ENCODE assay signal across 21 mouse cellular contexts in genomic region chr8:124980828-124981227, GRCm38 (mm10). TPM values are rescaled to one million over a fixed set of nuclear protein-coding genes. Genes with fewer than 3 reads are reported as not detected.
DNase-seq lines count a peak whose midpoint lies in the region; ATAC-seq and TF ChIP-seq lines count a peak whose summit lies in the region.
"Had no signal": no experiment of that assay in that cellular context is flagged by ENCODE, and none has a peak within 500 bp of the region (broad histone marks: within the 10 kb centered on the region; RNA-seq: fewer than 3 reads in every experiment).

No protein-coding gene starts in this region.

- POLR2A ChIA-PET in Patski (lab: Charles Lee), result no interaction called here

- in situ Hi-C loops in Patski (cut with MboI; ENCODE audit: low pct_unique_long_range_greater_than_20kb), result no loop called here

- no peaks in the 10 kb centered on the region for H3K27me3 ChIP-seq in liver, embryonic 14.5 days (ENCODE audit: control insufficient read depth, insufficient read depth, low read length)
- H3K27me3 ChIP-seq in liver, embryonic 11.5 days (replicated peaks; ENCODE audit: control insufficient read depth, insufficient read depth, low read length), result no peaks in the 10 kb centered on the region
- H3K27me3 ChIP-seq in E14TG2a.4 (ENCODE audit: insufficient read depth, low read length) (peaks cover 3% of the 10 kb centered on the region; the same call in 1 of the 2 replicates), Patski (peaks cover 6% of the 10 kb centered on the region)
- no peaks in the 10 kb centered on the region for H3K27me3 ChIP-seq in splenic B cell, adult 2 months (ENCODE audit: control insufficient read depth, insufficient read depth, low read length, poor library complexity, severe bottlenecking)
- H3K27me3 ChIP-seq: hindbrain, embryonic 15.5 days; stomach, embryonic 15.5 days had no signal

- H3K27ac ChIP-seq in liver, embryonic 14.5 days, result no peak overlapping the region
- no peak overlapping the region for H3K27ac ChIP-seq in liver, embryonic 11.5 days (ENCODE audit: low read depth, low read length)
- H3K27ac ChIP-seq: embryonic facial prominence, embryonic 10.5 days; gastrocnemius, adult 2 months; hindbrain, embryonic 15.5 days; limb, embryonic 12.5 days; liver, embryonic 15.5 days; stomach, embryonic 15.5 days had no signal

- no peak for ATAC-seq in liver, embryonic 14.5 days (ENCODE audit: insufficient read depth)
- ATAC-seq in liver, embryonic 11.5 days (replicated peaks; ENCODE audit: low FRiP score), result no peak
- ATAC-seq in Patski, result no peak

- no peak for TF ChIP-seq EP300 in liver, embryonic 14.5 days (IDR thresholded peaks at IDR 0.05; ENCODE audit: low read depth)

- no peak for DNase-seq in liver, embryonic 14.5 days (ENCODE audit: low read depth in 3 of 3, low spot score in 3 of 3)
- no peak for DNase-seq in liver, embryonic 11.5 days (ENCODE audit: low spot score)
- DNase-seq in Patski (ENCODE audit: low read depth, low spot score), result no peak
- DNase-seq in splenic B cell, adult 2 months (ENCODE audit: low read depth, low spot score), result peak; percentile 4
- no peak for DNase-seq in gastrocnemius, postnatal 14 days
- DNase-seq in urinary bladder, postnatal 25 days (ENCODE audit: low spot score), result no peak
- DNase-seq: cerebellum, adult 8-10 months; gastrocnemius, adult 2 months; heart, adult 11 months; heart, postnatal 4 days; kidney, adult 11 months; lung, postnatal 14 days; midbrain, embryonic 14.5 days; right cerebral cortex, postnatal 14 days; thymus, postnatal 25 days had no signal

- no peak overlapping the region for H3K4me3 ChIP-seq in liver, embryonic 14.5 days (ENCODE audit: insufficient read depth in 1 of 2, low read depth in 2 of 2, low read length in 2 of 2)
- H3K4me3 ChIP-seq in liver, embryonic 11.5 days (ENCODE audit: low read depth, low read length), result no peak overlapping the region
- H3K4me3 ChIP-seq in E14TG2a.4 (replicated peaks; ENCODE audit: low read length), result no peak overlapping the region
- H3K4me3 ChIP-seq: embryonic facial prominence, embryonic 10.5 days; gastrocnemius, adult 2 months; hindbrain, embryonic 15.5 days; limb, embryonic 12.5 days; liver, embryonic 15.5 days; stomach, embryonic 15.5 days had no signal

- H3K9ac ChIP-seq in liver, embryonic 14.5 days (replicated peaks), result no peak overlapping the region
- H3K9ac ChIP-seq in liver, embryonic 11.5 days (ENCODE audit: low read depth, low read length), result no peak overlapping the region
- H3K9ac ChIP-seq: hindbrain, embryonic 15.5 days; limb, embryonic 12.5 days; liver, embryonic 15.5 days; stomach, embryonic 15.5 days had no signal

- no peaks in the 10 kb centered on the region for H3K36me3 ChIP-seq in liver, embryonic 14.5 days (replicated peaks; ENCODE audit: control insufficient read depth, insufficient read depth, low read depth)
- H3K36me3 ChIP-seq in liver, embryonic 11.5 days (ENCODE audit: control insufficient read depth, insufficient read depth, low read length), result no peaks in the 10 kb centered on the region
- H3K36me3 ChIP-seq in E14TG2a.4 (ENCODE audit: insufficient read depth, low read length), result no peaks in the 10 kb centered on the region
- no peaks in the 10 kb centered on the region for H3K36me3 ChIP-seq in splenic B cell, adult 2 months (ENCODE audit: control insufficient read depth, insufficient read depth, low read length, poor library complexity, severe bottlenecking)
- H3K36me3 ChIP-seq: embryonic facial prominence, embryonic 10.5 days; hindbrain, embryonic 15.5 days; limb, embryonic 12.5 days; liver, embryonic 15.5 days; stomach, embryonic 15.5 days had no signal

- CTCF ChIA-PET in Patski (lab: Charles Lee), result interaction anchor here (2.7 kb wide), 1 partner anchor 9 kb away, joined by 8 read pairs; no protein-coding TSS in a partner anchor

- no peaks in the 10 kb centered on the region for H3K4me1 ChIP-seq in liver, embryonic 14.5 days (replicated peaks; ENCODE audit: control insufficient read depth in 2 of 2, insufficient read depth in 2 of 2, low read length in 1 of 2)
- H3K4me1 ChIP-seq in liver, embryonic 11.5 days (replicated peaks; ENCODE audit: control insufficient read depth, insufficient read depth, low read length), result no peaks in the 10 kb centered on the region
- peaks cover 3% of the 10 kb centered on the region; the same call in 1 of the 2 replicates for H3K4me1 ChIP-seq in E14TG2a.4 (replicated peaks; ENCODE audit: low read depth, low read length)
- H3K4me1 ChIP-seq: embryonic facial prominence, embryonic 10.5 days; hindbrain, embryonic 15.5 days; limb, embryonic 12.5 days; liver, embryonic 15.5 days; stomach, embryonic 15.5 days had no signal

- peaks cover 3% of the 10 kb centered on the region; the same call in 1 of the 2 replicates for H3K9me3 ChIP-seq in liver, embryonic 14.5 days (ENCODE audit: control insufficient read depth, low read length)
- H3K9me3 ChIP-seq in liver, embryonic 11.5 days (ENCODE audit: control insufficient read depth, low read length), result peaks cover 6% of the 10 kb centered on the region
- peaks cover 4% of the 10 kb centered on the region; the same call in 1 of the 2 replicates for H3K9me3 ChIP-seq in E14TG2a.4 (ENCODE audit: low read length)
- H3K9me3 ChIP-seq: hindbrain, embryonic 15.5 days; liver, embryonic 15.5 days; stomach, embryonic 15.5 days had no signal

- no peak overlapping the region for H3K4me2 ChIP-seq in liver, embryonic 14.5 days (ENCODE audit: low read depth)
- H3K4me2 ChIP-seq in liver, embryonic 11.5 days, result no peak overlapping the region
- H3K4me2 ChIP-seq: hindbrain, embryonic 15.5 days; limb, embryonic 12.5 days; liver, embryonic 15.5 days; stomach, embryonic 15.5 days had no signal

- intact Hi-C loops in gastrocnemius, postnatal 14 days (cut with DNase I; ENCODE audit: low total_unique reads), result no loop called here

- TF ChIP-seq CTCF in liver, embryonic 14.5 days (IDR thresholded peaks at IDR 0.05; ENCODE audit: low read depth), result peak; percentile 44
- TF ChIP-seq CTCF in E14TG2a.4 (conservative IDR thresholded peaks at IDR 0.05; ENCODE audit: low read length), result peak; percentile 92
- peak; percentile 37 for TF ChIP-seq CTCF in Patski (IDR thresholded peaks at IDR 0.05)

- WGBS in liver, embryonic 14.5 days (ENCODE audit: insufficient replicate concordance), result 63% methylated on average over 8 of the region's 8 CpGs
- 76% methylated on average over 8 of the region's 8 CpGs for WGBS in liver, embryonic 11.5 days

RNA-seq across cellular contexts. Expression of gene Egln1, which starts 31.7 kb away (rescaled TPM):
- 4.2 and 5.5 TPM in 2 replicates for polyA plus RNA-seq in liver, embryonic 14.5 days (2012; rRNA removed)
- 3.3 and 3.9 TPM in 2 replicates for polyA plus RNA-seq in liver, embryonic 14.5 days (2014; fragmentation: Nextera tagmentation; extraction: Ambion mirVana)
- 8.4 and 10.0 TPM in 2 replicates for polyA plus RNA-seq in liver, embryonic 11.5 days (2014; fragmentation: Nextera tagmentation; extraction: Ambion mirVana)
- 50.7 TPM for polyA plus RNA-seq in Patski (2021)
- 10 to 100 TPM; 70.1 to 76.6 TPM for total RNA-seq in gastrocnemius, postnatal 14 days (2021)

RNA-seq across cellular contexts. Expression of gene Tsnax, which starts 32.0 kb away (rescaled TPM):
- polyA plus RNA-seq in liver, embryonic 14.5 days (2012; rRNA removed), result 21.5 and 31.3 TPM in 2 replicates
- 41.1 and 43.3 TPM in 2 replicates for polyA plus RNA-seq in liver, embryonic 14.5 days (2014; fragmentation: Nextera tagmentation; extraction: Ambion mirVana)
- 113 and 115 TPM in 2 replicates for polyA plus RNA-seq in liver, embryonic 11.5 days (2014; fragmentation: Nextera tagmentation; extraction: Ambion mirVana)
- polyA plus RNA-seq in Patski (2021), result 87.7 TPM
- total RNA-seq in gastrocnemius, postnatal 14 days (2021), result 10 to 100 TPM; 64.3 to 67.1 TPM

Comparison
In these comparisons a context has a peak if more than half of its experiments do, and no peak if none do; other contexts are left out.
1. CTCF ChIP-seq: peak in every context shown above with its lines; median percentile 92 in E14TG2a.4; 44 in liver, embryonic 14.5 days; 37 in Patski.